ENCODE assay signal across 14 mouse cellular contexts in the genomic region with DNA sequence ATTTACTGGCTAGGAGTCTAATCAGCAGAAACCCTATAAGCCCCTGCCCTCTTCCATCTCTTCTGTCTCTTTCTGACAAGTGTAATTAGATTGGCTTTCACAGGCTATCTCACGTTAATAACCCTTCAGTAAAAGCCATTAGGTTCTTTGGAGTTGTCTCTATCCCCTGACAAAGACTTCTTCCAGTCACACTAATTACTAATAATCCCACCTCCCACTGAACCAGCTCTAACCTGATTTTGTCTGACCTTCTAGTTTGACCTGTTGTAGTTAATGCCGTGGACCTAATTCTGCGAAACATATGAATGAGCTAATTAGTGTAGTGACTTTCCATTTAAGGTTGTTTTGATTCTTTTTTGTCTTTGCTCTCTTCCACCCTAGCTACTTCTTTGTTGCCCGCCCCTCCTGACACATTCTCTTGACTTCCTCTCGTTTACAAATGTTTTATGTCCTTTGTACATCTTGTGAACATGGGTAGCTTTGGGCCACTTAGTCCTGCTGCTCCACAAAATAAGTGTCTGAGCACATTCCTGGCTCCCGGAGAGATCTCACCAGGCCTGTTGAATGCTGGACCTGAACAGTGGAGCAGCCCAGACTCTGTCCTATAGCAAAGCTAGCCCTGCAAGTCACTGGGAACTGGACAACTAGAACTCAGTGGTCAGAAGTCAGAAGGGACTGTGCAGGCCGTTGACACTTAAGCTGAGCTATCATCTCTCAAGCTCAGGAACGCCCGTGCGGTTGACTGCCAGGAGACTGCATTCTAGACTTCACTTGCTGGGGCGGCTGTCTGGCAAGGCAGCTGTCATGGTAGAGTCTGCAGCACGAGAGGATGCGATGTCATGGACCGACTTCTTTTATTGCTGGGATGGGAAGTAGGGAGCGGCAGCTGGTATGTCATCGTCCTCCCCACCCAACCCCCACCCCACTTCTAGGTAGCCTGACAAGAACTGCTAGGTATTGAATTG. TPM values are rescaled to one million over a fixed set of nuclear protein-coding genes. Genes with fewer than 3 reads are reported as not detected.
DNase-seq lines count a peak whose midpoint lies in the region; ATAC-seq and TF ChIP-seq lines count a peak whose summit lies in the region.
"Had no signal": no experiment of that assay in that cellular context is flagged by ENCODE, and none has a peak within 500 bp of the region (broad histone marks: within the 10 kb centered on the region; RNA-seq: fewer than 3 reads in every experiment).

No protein-coding gene starts in this region.

- peaks cover 11% of the 10 kb centered on the region for H3K27me3 ChIP-seq in hindbrain, embryonic 10.5 days (ENCODE audit: insufficient read depth, poor library complexity, severe bottlenecking)
- no peaks in the 10 kb centered on the region for H3K27me3 ChIP-seq in hindbrain, embryonic 12.5 days
- no peaks in the 10 kb centered on the region; the same call in 1 of the 2 replicates for H3K27me3 ChIP-seq in midbrain, embryonic 13.5 days
- H3K27me3 ChIP-seq in midbrain, embryonic 16.5 days (ENCODE audit: control insufficient read depth, insufficient read depth, low read depth, low read length) = no peaks in the 10 kb centered on the region
- H3K27me3 ChIP-seq: embryonic facial prominence, embryonic 15.5 days; midbrain, embryonic 15.5 days had no signal

- intact Hi-C loops in gastrocnemius, adult 2 months (cut with DNase I) = loop anchor here (5.0 kb wide), 1 partner anchor 32 kb away; no protein-coding TSS in a partner anchor

- H3K36me3 ChIP-seq in hindbrain, embryonic 10.5 days = peaks cover 14% of the 10 kb centered on the region
- H3K36me3 ChIP-seq in hindbrain, embryonic 12.5 days = no peaks in the 10 kb centered on the region
- H3K36me3 ChIP-seq in midbrain, embryonic 13.5 days = no peaks in the 10 kb centered on the region
- H3K36me3 ChIP-seq in midbrain, embryonic 16.5 days (ENCODE audit: control insufficient read depth, insufficient read depth, low read length) = no peaks in the 10 kb centered on the region
- H3K36me3 ChIP-seq: midbrain, embryonic 15.5 days had no signal

- WGBS in hindbrain, embryonic 10.5 days = 68% methylated on average over 16 of the region's 16 CpGs
- WGBS in hindbrain, embryonic 12.5 days = 63% methylated on average over 16 of the region's 16 CpGs
- 42% methylated on average over 16 of the region's 16 CpGs for WGBS in midbrain, embryonic 13.5 days
- 46% methylated on average over 16 of the region's 16 CpGs for WGBS in midbrain, embryonic 16.5 days

- DNase-seq in hindbrain, embryonic 10.5 days (ENCODE audit: low spot score) = no peak
- DNase-seq in gastrocnemius, adult 2 months = peak; percentile 78
- peak; percentile 73 for DNase-seq in retina, embryonic 14.5 days (ENCODE audit: low spot score)
- DNase-seq in urinary bladder, postnatal 4 days (ENCODE audit: low spot score in 2 of 2) = no peak
- no peak for DNase-seq in layer of hippocampus, postnatal 36 days
- DNase-seq: cerebellum, adult 9-11 months; layer of hippocampus, adult 9-11 months; lung, postnatal 14 days; thymus, adult 18-20 months had no signal

- H3K4me2 ChIP-seq in hindbrain, embryonic 12.5 days (replicated peaks) = no peak overlapping the region
- no peak overlapping the region for H3K4me2 ChIP-seq in midbrain, embryonic 13.5 days (replicated peaks)
- H3K4me2 ChIP-seq in midbrain, embryonic 16.5 days (ENCODE audit: low read length) = no peak overlapping the region
- H3K4me2 ChIP-seq: embryonic facial prominence, embryonic 15.5 days; midbrain, embryonic 15.5 days had no signal

- no peak overlapping the region for H3K9ac ChIP-seq in hindbrain, embryonic 12.5 days
- no peak overlapping the region for H3K9ac ChIP-seq in midbrain, embryonic 13.5 days (replicated peaks)
- H3K9ac ChIP-seq in midbrain, embryonic 16.5 days (ENCODE audit: low read depth, low read length) = no peak overlapping the region
- H3K9ac ChIP-seq: embryonic facial prominence, embryonic 15.5 days; midbrain, embryonic 15.5 days had no signal

- H3K4me1 ChIP-seq in hindbrain, embryonic 10.5 days (replicated peaks) = peaks cover 61% of the 10 kb centered on the region
- peaks cover 29% of the 10 kb centered on the region for H3K4me1 ChIP-seq in hindbrain, embryonic 12.5 days
- H3K4me1 ChIP-seq in midbrain, embryonic 13.5 days (replicated peaks) = peaks cover 36% of the 10 kb centered on the region
- peaks cover 12% of the 10 kb centered on the region for H3K4me1 ChIP-seq in midbrain, embryonic 16.5 days (ENCODE audit: control insufficient read depth, insufficient read depth, low read length)

- no peaks in the 10 kb centered on the region for H3K9me3 ChIP-seq in hindbrain, embryonic 10.5 days
- H3K9me3 ChIP-seq in hindbrain, embryonic 12.5 days (replicated peaks) = no peaks in the 10 kb centered on the region
- H3K9me3 ChIP-seq in midbrain, embryonic 13.5 days = no peaks in the 10 kb centered on the region
- H3K9me3 ChIP-seq in midbrain, embryonic 16.5 days (replicated peaks; ENCODE audit: control insufficient read depth, low read length, poor library complexity, severe bottlenecking) = no peaks in the 10 kb centered on the region
- H3K9me3 ChIP-seq: embryonic facial prominence, embryonic 15.5 days; midbrain, embryonic 15.5 days had no signal

- ATAC-seq in hindbrain, embryonic 12.5 days (ENCODE audit: low FRiP score) = no peak
- 0 out of 2 replicates have a peak, but pooled peaks have one; percentile 10 for ATAC-seq in midbrain, embryonic 13.5 days
- ATAC-seq in midbrain, embryonic 16.5 days = no peak
- ATAC-seq: midbrain, embryonic 15.5 days had no signal

- H3K4me3 ChIP-seq in hindbrain, embryonic 10.5 days = no peak overlapping the region
- no peak overlapping the region for H3K4me3 ChIP-seq in hindbrain, embryonic 12.5 days
- H3K4me3 ChIP-seq in midbrain, embryonic 13.5 days (replicated peaks) = no peak overlapping the region
- no peak overlapping the region for H3K4me3 ChIP-seq in midbrain, embryonic 16.5 days (ENCODE audit: low read depth, low read length)
- H3K4me3 ChIP-seq in gastrocnemius, adult 2 months = no peak overlapping the region
- H3K4me3 ChIP-seq: embryonic facial prominence, embryonic 15.5 days; midbrain, embryonic 15.5 days had no signal

- peak overlapping the region; percentile 56 for H3K27ac ChIP-seq in hindbrain, embryonic 10.5 days
- H3K27ac ChIP-seq in hindbrain, embryonic 12.5 days = no peak overlapping the region
- H3K27ac ChIP-seq in midbrain, embryonic 13.5 days = no peak overlapping the region
- no peak overlapping the region for H3K27ac ChIP-seq in midbrain, embryonic 16.5 days (ENCODE audit: low read length)
- H3K27ac ChIP-seq in gastrocnemius, adult 2 months = peak overlapping the region; percentile 61
- H3K27ac ChIP-seq: embryonic facial prominence, embryonic 15.5 days; midbrain, embryonic 15.5 days had no signal

- no peak for TF ChIP-seq CTCF in gastrocnemius, adult 2 months (IDR thresholded peaks at IDR 0.05)

RNA-seq across cellular contexts. Expression of a gene that starts 47.2 kb away (rescaled TPM):
- polyA plus RNA-seq in hindbrain, embryonic 10.5 days (2016; fragmentation: Nextera tagmentation; extraction: Ambion mirVana) = 41.8 and 45.4 TPM in 2 replicates
- 42.0 and 42.6 TPM in 2 replicates for polyA plus RNA-seq in hindbrain, embryonic 12.5 days (2016; fragmentation: Nextera tagmentation; extraction: Ambion mirVana)
- 42.9 and 43.5 TPM in 2 replicates for polyA plus RNA-seq in midbrain, embryonic 13.5 days (2015; fragmentation: Nextera tagmentation; extraction: Ambion mirVana)
- polyA plus RNA-seq in midbrain, embryonic 16.5 days (2015; fragmentation: Nextera tagmentation; extraction: Ambion mirVana) = 26.8 and 28.8 TPM in 2 replicates
- 10 to 100 TPM; 56.1 to 62.0 TPM for total RNA-seq in gastrocnemius, adult 2 months (2021)
- total RNA-seq in layer of hippocampus, postnatal 36 days (2021) = 10 to 100 TPM; 52.5 to 53.3 TPM

Comparison
In these comparisons a context has a peak if more than half of its experiments do, and no peak if none do; other contexts are left out.
1. H3K27ac ChIP-seq: peak in hindbrain, embryonic 10.5 days (single experiment) and gastrocnemius, adult 2 months (single experiment); none in hindbrain, embryonic 12.5 days (single experiment), midbrain, embryonic 13.5 days (single experiment) and midbrain, embryonic 16.5 days (single experiment).
2. DNase-seq: peak in gastrocnemius, adult 2 months (single experiment) and retina, embryonic 14.5 days (single experiment); none in hindbrain, embryonic 10.5 days (single experiment), urinary bladder, postnatal 4 days (0 of 2) and layer of hippocampus, postnatal 36 days (0 of 2).